Mouse (Mus musculus) ES-E14 (cell line): ENCODE results near the gene Raet1d.
"Not testable (repeated sequence)": the region's sequence is repeated elsewhere in the genome, so short reads cannot be mapped to it uniquely, and the experiment has no call there.

Source experiments
- CHD2 ChIP-seq: IDR thresholded peaks from 2 replicates; pipeline ENCODE4 v1.6.1; 2014; ENCODE audit warnings: mild to moderate bottlenecking, low read depth, low read length, inconsistent platforms
- HCFC1 ChIP-seq: IDR thresholded peaks from 2 replicates; pipeline ENCODE4 v1.6.1; 2012; ENCODE audit warnings: low read length, inconsistent platforms, borderline replicate concordance; ENCODE audit not compliant: insufficient read depth
- ZNF384 ChIP-seq: IDR thresholded peaks from 2 replicates; pipeline ENCODE4 v1.6.1; 2012; ENCODE audit warnings: low read depth, low read length, inconsistent platforms

GRCm38 (mm10) chr10:22393028-22393824 lies 32.9 kb downstream of the Raet1d start:
- not testable (repeated sequence) for TF ChIP-seq CHD2, ZNF384, HCFC1
